Mouse (Mus musculus) heart, postnatal 25 days (tissue): ENCODE results near the gene Gm10401. TPM values are rescaled to one million over a fixed set of nuclear protein-coding genes. Genes with fewer than 3 reads are reported as not detected.
"Not testable (repeated sequence)": the region's sequence is repeated elsewhere in the genome, so short reads cannot be mapped to it uniquely, and the experiment has no call there.

Source experiments
- DNase-seq: peaks from one replicate; pipeline ENCODE4 v3.0.0; 2022; ENCODE audit warnings: low spot score
- intact Hi-C: fragments of 180-260 bp; cut with DNase I; formaldehyde crosslinking; loops from one replicate; pipeline ENCODE4 v1.15.1; 2025
- total RNA-seq, 2 experiments: library from RNA; stranded (reverse); gene quantifications; 2 replicates each; pipeline ENCODE4 v1.2.3; 2021

Gm10401 gene
- total RNA-seq, 2 experiments from 2014 or later = not detected

DNA sequence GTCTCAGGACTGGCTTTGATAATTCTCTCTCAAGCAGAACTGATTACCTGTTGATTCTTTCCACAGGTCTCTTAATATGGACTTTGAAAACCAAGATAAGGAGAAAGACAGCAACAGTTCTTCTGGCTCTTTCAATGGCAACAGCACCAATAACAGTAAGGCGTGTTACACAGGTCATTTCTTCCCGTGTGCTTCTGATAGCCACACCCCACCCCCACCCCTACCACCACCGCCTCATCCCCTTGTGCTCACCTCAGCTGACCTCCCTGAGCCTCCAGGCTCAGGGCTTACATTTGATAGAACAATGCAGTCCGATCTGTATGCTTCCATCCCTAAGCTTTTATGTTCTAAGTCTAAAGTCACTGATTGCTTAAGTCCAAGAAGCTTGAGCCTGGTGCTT lies 23.3 kb downstream of the Gm10401 start:
- DNase-seq = no peak
- intact Hi-C loops = loop anchor here (2.0 kb wide), 1 partner anchor 64 kb away; the partner anchor contains the start of gene Sppl3

DNA sequence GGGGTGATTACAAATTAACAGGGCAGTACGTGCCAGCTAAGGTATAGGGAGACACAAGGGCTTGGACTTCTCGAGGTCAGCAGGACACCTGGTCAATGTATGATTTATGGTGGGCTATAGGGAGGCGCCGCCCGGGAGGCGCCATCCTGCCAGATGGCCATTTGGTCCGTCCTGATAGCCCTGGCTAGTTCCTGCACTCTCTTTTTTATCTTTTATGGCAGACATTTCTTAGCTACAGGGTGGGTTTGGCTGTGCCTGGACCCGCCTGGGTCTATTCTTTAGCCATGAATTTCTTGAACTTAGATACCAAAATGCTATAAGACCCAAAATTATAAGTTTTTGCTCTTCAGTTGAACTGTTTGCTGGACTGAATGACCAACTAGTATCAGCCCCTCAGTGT lies 24.8 kb downstream of the Gm10401 start:
- DNase-seq, intact Hi-C loops: not testable (repeated sequence)

DNA sequence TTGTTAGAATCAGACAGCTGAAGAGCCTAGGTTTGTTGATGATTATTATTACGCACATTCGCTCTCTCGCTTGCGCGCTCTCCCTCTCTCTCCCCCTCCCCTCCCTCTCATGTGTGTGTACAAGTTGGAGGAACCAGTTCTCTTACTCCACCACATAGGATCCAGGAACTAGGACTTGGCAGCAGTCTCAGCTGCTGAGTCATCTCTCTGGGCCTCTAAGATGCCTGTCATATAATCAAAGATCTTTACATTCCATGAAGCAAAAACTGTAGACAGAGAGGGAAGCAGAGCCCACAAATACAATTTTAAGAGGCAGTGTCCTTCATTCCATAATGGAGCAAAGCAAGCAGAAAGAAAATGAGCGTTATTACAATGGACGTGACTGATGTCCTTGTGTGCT lies 26.0 kb downstream of the Gm10401 start:
- DNase-seq = no peak
- intact Hi-C loops = no loop called here

GRCm38 (mm10) chr5:115071096-115071901 lies 26.8 kb downstream of the Gm10401 start:
- intact Hi-C loops = no loop called here
- DNase-seq = no peak

GRCm38 (mm10) chr5:115070457-115070856 lies 27.6 kb downstream of the Gm10401 start:
- DNase-seq = no peak
- intact Hi-C loops = no loop called here

- intact Hi-C loops = no loop called here
- no peak for DNase-seq
These were observed 28.5 kb downstream of the Gm10401 start for GRCm38 (mm10) chr5:115069611-115070010.

DNA sequence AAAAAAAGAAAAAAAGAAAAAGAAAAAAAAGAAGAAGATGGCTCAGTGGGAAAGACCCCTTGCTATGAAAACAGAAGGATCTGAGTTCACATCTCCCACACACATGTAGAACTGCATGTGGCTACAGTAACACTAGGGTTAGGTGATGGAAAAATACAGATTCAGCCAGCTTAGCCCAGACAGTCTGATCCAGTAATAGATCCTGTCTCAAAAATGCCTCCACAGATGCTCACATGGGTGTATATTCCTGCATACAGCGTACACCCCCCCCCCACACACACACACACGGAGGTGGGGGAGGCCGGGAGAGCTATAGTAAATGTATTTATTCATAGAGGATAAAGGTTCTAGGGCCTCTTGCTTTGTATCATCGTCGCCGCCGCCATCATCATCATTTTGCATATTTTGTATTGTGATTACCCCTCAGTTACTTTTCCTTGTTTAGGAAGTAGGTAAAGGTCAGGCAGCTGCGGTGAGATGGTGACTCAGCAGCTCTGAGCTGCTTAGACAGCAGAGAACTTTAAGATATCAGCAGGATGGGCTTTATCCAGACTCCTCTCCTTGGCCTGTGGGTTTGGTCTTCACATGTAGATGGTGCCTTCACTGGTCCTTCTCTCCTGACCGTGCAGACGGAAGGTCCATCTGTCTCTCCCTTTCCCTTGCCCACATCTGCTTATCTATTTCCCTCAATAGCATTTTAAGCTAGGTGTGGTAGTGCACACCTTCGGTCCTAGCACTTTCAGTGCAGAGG lies 29.2 kb downstream of the Gm10401 start:
- intact Hi-C loops = no loop called here
- DNase-seq = no peak

GRCm38 (mm10) chr5:115066245-115066644 lies 31.9 kb downstream of the Gm10401 start:
- intact Hi-C loops = no loop called here

DNA sequence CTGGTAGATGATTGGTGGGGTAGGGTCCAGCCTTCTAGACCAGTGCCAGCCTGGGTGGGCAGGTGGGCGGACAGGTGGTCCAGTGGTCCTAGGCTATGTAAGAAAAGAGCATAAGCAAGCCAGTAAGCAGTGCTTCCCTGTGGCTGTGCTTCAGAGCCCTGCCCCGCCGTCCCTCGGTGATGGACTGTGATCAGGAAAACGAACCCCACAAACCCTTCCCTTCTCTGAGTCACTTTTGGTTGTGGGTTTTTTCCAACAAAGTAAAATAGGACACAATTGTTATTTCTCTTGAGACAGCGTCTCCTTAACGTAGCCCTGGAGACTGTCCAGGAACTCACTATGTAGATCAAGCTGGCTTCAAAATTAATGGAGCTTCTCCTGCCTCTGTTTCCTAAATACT lies 34.7 kb downstream of the Gm10401 start:
- no peak for DNase-seq
- intact Hi-C loops = no loop called here

More at GRCm38 (mm10) chr5:115066245-115066644, 31.9 kb downstream of the Gm10401 start:
- no peak for DNase-seq

DNA sequence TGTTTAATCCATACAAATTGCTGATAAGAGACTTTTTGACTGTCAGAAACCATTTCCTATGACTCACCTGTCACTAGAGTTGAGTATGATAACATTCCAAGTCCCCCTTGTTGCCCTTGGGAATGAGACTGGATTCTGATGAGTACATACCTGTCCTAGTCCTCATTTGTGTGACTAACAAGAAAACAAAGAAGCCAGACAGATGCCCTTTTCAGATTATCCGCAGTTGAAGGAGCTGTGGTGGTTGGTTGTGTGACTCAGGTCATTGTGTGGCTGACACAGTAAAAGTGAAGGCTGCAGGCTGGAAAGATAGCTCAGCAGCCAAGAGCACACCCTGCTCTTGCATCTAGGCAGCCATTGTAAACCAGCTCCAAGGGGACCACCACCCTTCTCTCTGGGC lies 35.5 kb downstream of the Gm10401 start:
- intact Hi-C loops = no loop called here
- DNase-seq = no peak

GRCm38 (mm10) chr5:115060977-115061376 lies 37.1 kb downstream of the Gm10401 start:
- DNase-seq = no peak
- intact Hi-C loops = no loop called here

- no peak for DNase-seq
- intact Hi-C loops = no loop called here
These were observed 37.9 kb downstream of the Gm10401 start for GRCm38 (mm10) chr5:115060067-115060695.

- intact Hi-C loops = no loop called here
These were observed 39.4 kb downstream of the Gm10401 start for GRCm38 (mm10) chr5:115058584-115059297.

GRCm38 (mm10) chr5:115057153-115057552 lies 40.9 kb downstream of the Gm10401 start:
- DNase-seq = no peak
- intact Hi-C loops = no loop called here

More at GRCm38 (mm10) chr5:115058584-115059297, 39.4 kb downstream of the Gm10401 start:
- no peak for DNase-seq

GRCm38 (mm10) chr5:115055418-115055817 lies 42.7 kb downstream of the Gm10401 start:
- intact Hi-C loops = no loop called here
- no peak for DNase-seq

- intact Hi-C loops = no loop called here
- no peak for DNase-seq
These were observed 44.2 kb downstream of the Gm10401 start for GRCm38 (mm10) chr5:115053791-115054396.

DNA sequence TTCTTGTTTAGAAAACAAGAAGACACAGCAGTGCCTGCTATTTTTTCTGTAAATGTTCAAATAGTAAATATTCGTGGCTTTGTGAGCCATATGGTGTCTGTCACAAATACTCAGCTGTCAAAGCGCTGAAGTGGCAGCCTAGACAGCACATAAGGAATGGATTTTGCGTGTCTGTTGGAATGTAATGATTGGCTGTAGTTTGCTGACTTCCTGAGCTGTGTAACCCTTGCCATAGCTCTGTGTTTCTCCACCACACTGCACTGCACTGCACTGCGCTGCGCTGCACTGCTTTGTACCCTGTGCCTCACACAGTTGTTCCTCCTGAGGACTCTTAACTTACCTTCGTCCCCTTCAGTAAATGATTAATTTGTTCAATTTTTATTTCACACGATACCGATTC lies 45.5 kb downstream of the Gm10401 start:
- intact Hi-C loops = no loop called here
- no peak for DNase-seq

DNA sequence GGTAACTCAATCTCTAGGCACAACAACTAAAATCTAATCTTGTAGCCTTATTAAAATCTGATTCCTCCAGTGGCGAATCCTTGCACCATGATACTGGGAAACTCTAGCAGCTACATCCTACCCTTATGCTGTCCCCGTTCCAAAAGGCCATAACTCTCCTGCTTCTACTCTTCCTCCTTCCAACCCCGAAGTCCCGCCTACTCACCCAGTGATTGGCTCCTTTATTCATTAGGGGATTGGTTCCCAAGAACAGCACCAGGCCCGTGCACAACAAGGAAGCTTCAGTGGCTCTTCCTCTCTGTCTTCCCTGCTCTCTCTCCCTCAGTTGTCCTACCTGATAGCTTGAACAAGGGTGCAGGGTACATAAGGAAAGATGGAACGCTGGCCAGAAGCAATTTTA lies 47.3 kb downstream of the Gm10401 start:
- intact Hi-C loops = no loop called here
- DNase-seq = no peak

- intact Hi-C loops = no loop called here
- DNase-seq = no peak
These were observed 48.4 kb downstream of the Gm10401 start for GRCm38 (mm10) chr5:115049692-115050091.
